Mouse (Mus musculus) kidney, adult 9 months (tissue): ENCODE data around the gene Slc25a29.

Source experiments
- DNase-seq: peaks from one replicate; pipeline ENCODE4 v3.0.0; 2022

Gene Slc25a29

GRCm38 (mm10) chr12:108833408-108833807, 2.3 kb downstream of the Slc25a29 start:
- no peak for DNase-seq

GRCm38 (mm10) chr12:108832851-108833250, 2.8 kb downstream of the Slc25a29 start:
- DNase-seq = peak; percentile 28

- peak; percentile 79 for DNase-seq
These were observed 3.6 kb downstream of the Slc25a29 start for GRCm38 (mm10) chr12:108831966-108832643.

GRCm38 (mm10) chr12:108830358-108830757, 5.3 kb downstream of the Slc25a29 start:
- DNase-seq = no peak

- DNase-seq = peak; percentile 21
These were observed 6.0 kb downstream of the Slc25a29 start for GRCm38 (mm10) chr12:108829636-108830035.

- no peak for DNase-seq
These were observed 8.0 kb downstream of the Slc25a29 start for GRCm38 (mm10) chr12:108827641-108828040.

GRCm38 (mm10) chr12:108826958-108827535, 8.6 kb downstream of the Slc25a29 start:
- no peak for DNase-seq

DNA sequence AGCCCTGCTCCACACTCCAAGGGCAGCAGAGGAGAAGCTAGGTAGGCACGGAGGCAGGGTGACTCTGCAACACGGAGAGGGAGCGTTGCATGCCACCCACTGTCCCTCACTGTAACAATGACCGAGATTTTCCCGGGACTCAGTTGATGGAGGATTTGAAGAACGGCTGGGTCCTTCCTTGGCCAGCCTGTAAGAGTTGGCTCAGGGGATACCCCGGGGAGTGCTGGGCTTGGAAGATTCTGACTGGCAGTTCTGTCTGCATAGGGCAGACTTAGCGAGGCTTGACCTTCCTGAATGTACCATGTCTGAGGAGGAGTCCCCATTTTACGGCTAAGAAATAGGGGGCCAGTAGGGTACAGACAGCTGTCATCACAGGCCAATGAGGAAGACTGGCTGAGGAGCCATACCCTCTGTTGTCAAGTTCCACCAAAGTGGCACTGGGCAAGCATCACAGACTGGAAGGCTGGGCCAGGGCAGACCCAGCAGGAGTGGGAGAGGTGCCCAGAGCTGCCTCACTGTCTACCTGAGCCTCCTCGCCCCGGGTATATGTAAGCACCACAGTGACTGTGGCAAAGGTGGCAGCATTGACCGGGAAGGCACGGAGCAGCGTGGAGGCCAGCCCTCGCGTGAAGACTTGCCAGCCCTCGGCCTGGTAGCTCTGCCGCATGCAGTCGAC, 9.3 kb downstream of the Slc25a29 start:
- no peak for DNase-seq

DNA sequence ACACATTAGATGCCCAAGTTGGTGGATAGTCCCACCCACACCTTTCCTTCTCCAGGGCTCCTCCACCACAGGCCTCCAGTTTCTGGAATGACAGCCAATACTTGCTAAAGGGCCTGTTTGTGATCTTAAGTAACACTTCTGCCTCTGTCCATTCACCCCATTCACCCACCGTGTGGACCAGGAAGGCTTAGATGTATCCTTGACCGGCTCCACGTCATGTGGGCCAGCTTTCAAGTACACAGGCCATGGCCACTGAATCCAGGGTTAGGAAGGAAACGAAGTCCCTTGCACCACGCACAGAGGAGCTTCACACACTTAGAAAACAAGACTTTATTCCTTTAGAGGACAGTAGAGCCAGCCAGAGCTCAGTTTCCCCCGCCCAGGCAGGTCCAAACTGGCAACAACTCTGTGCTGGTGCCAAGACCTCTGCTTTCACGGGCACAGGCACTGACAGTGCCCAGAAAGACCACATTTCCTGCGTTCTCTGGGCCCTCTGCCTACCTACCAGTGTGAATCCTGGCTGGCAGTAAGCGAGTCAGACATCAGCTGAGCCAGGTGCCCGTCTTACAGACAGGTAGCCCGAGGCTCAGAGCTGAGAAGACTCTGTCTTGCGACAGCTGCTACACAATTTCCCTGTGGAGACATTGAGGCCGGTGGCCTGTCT, 10.0 kb downstream of the Slc25a29 start:
- DNase-seq = no peak

DNA sequence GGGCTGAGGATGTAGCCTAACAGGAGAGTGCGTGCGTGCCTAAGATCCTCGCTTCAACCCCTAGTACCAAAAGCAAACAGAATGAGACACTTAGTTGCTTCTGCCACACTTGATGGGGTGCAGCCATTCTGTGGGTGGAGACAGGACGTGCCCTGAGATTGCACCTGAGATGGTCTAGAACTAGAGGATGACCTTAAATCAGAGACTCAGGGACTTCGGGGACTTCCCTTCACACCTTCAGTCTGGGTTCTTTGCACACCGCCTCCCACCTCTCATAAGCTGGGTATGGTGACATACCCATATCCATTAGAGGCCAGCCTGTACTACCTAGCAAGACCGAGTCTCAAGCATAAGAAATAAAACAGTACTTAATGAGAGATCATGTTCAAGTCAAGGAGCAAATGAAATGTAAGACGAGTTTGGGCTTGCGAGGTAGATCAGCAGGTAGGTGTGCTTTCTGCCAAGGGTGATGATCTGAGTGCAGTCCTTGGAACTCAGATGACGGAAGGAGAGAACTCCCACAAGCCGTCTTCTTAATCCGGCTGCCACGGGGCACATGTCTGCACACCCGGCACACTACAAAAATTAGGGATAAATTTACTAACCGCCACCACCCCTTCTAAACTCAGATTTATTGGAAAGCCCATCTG, 11.3 kb downstream of the Slc25a29 start:
- DNase-seq = no peak

GRCm38 (mm10) chr12:108823036-108823435, 12.6 kb downstream of the Slc25a29 start:
- no peak for DNase-seq

- DNase-seq = no peak
These were observed 15.2 kb downstream of the Slc25a29 start for GRCm38 (mm10) chr12:108820461-108820860.

GRCm38 (mm10) chr12:108816569-108816968, 19.1 kb downstream of the Slc25a29 start:
- no peak for DNase-seq

DNA sequence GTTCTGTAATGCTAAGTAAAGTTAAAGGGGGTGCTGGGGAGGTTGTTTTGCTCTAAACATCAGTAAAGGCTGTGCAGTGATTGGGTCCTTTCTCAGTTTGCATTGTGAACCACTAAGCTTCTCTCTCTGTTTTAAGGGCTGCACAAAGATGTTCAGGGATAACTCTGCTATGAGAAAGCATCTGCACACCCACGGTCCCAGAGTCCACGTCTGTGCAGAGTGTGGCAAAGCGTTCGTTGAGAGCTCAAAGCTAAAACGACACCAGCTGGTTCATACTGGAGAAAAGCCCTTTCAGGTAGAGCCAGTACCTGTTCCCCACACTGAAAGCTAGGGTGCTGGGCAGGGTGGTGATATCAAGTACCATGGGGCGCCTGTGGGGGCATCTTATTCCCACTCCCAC, 21.2 kb downstream of the Slc25a29 start:
- DNase-seq = no peak

GRCm38 (mm10) chr12:108812463-108812862, 23.2 kb downstream of the Slc25a29 start:
- no peak for DNase-seq

DNA sequence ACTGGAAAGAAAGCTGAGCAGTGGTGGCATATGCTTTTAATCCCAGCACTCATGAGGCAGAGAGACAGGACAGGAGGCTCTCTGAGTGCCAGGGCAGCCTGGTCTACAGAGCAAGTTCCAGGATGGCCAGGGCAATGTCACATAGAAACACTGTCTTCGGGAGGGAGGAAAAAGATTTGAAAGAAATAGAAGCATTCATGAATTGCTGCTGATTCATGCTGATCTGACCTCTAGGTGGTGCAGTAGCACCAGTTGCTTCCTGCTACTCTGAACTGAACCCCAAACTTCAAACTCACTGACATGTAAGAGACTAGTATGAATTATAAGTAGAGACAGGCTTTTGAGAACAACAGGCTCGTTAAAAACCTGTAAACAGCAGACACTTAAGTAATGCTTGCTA, 24.6 kb downstream of the Slc25a29 start:
- DNase-seq = peak; percentile 52

DNA sequence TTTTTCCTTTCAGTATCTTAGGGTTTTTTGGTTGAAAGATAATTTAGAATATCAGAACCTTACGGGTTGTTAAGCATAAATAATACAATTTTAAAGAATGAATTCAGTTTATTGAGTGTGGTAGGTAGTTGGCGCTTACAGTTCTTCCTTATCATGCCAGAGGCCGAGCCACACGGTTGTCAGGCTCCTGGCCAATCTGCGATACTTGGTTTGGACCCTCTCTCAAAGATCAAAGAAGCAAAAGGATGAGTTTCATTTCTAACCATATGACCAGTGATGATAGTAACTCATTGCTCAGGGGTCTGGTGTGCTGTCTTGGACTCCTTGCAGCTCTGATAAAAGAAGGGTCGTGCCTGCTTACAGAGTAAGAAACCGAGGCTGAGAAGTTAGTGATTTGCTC, 25.4 kb downstream of the Slc25a29 start:
- DNase-seq = no peak

DNA sequence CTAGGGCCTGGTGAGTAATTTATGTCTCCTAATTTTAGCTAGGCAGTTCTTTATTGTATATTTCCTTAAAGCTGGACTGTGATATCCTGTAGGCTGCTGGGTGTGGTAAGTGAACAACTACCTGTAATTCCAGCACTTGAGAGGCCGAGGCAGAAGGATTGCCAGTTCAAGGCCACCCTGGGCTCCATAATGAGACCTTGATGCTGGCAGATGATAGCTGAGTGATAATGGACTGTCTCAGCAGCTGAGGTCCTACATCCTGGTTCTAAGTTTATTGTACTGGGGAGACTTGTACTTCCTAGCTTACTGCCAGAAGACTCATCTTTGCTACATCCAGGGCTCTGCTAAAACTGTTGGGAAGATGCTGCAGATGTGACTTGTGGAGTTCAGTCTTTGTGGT, 25.9 kb downstream of the Slc25a29 start:
- no peak for DNase-seq

DNA sequence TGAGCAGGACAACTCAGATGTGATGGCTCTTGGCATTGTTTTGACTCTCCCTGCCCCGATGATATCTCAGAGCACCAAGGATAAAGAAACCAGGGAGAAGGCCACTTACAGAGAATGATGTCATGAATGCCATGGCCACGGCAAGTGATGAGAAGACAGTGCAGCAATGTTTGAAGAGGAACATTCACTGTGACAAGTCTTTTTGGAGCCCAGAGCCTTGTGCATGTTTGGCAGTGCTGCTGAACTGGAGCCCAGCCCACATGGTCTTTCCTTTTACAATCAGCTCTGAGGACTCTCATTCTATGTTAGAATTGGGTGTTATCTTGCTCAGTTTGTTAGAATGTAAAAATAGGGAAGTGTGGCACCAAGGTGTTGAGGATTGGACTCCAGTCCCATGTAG, 27.2 kb downstream of the Slc25a29 start:
- DNase-seq = no peak

DNA sequence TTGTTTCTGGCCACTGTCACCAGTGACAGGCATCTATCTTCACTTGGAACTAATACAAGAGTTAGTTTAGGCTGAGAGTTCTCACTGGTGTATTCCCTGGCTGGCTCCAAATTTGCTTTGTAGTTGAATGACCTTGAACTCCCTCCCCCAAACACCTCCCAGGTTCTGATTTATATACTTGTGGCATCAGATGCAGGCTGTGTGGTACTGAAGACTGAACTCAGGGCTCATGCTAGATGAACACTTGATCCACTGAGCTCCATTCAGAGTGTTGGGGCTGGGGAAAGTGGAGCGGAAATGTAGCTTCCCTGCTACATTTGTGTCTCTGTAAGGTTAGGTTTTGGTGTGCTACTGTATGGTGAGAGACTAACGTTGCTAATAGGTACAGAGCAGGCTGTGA, 31.3 kb downstream of the Slc25a29 start:
- no peak for DNase-seq

GRCm38 (mm10) chr12:108801613-108802012, 34.1 kb downstream of the Slc25a29 start:
- DNase-seq = no peak

GRCm38 (mm10) chr12:108794979-108795537, 40.6 kb downstream of the Slc25a29 start:
- peak; percentile 18 for DNase-seq
